Mouse (Mus musculus) cerebellum, adult 18-20 months (tissue): ENCODE data around the gene Fbxo33.
"Not testable (repeated sequence)": the region's sequence is repeated elsewhere in the genome, so short reads cannot be mapped to it uniquely, and the experiment has no call there.

Source experiments
- DNase-seq, 2 experiments: peaks; one replicate each; pipeline ENCODE4 v3.0.0; 2021

Fbxo33 gene

GRCm38 (mm10) chr12:59219325-59220225 lies at the start of gene Fbxo33:
TSS of gene Fbxo33 (minus strand) at chr12:59219725.
- peak; percentile 96 for DNase-seq

DNA sequence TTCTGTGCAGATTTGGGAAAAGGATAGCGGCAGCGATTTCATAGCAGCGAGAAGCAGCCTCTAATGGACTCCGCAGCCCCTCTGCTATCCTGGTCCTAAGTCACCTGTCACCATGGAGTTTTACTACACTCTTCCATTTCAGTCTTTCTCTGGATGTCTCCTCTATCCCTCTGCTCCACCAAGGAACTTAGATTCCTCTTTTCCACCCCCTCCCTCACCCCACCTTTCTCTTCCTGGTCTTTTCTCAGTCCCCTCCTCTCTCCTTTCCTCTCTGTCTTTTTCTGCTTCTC lies 46.4 kb upstream of the Fbxo33 start:
- DNase-seq, result no peak

DNA sequence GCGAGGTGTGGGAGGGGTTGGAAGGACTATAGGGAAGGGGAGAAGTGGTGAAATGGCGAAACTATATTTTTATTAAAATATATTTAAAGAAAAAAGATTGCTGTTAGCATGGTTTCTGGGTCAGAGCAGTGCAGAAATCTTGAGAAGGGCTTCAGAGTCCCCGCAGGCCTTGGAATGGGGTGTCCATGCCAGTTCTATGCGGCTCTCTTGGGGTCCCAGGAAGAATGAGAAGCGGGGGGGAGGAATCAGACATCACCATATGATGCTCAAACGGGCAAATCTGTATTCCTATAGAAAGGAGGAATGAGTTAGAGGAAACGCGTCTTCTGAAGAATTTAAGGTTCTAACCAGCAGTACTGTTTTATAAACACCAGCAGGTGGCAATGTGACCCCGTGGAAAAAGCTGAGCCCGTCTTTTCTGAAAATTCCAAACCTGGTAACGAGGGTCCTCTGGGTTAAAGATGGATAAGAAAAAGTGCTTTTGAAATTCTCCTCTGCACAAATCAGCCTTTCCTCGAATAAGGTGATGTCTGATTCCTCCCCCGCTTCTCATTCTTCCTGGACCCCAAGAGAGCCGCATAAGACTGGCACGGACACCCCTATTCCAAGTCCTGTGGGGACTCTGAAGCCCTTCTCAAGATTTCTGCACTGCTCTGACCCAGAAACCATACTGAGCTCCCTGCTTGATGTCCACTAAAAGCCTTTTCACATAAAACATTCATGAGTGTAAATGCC lies 45.8 kb upstream of the Fbxo33 start:
- DNase-seq, result peak; percentile 5 to 27

DNA sequence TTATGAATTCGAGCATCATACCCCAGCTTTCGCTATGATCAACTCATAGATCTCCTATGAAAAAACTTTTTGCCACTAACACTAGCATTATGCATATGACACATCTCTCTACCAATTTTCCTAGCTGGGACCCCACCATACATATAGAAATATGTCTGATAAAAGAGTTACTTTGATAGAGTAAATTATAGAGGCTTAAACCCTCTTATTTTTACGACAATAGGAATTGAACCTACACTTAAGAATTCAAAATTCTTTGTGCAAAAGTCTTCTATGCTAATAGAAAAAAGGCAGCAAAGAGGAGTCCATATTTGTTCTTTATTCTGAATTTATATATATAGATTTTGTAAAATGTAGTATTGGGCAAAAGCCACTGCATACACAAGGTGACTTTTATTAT lies 43.3 kb upstream of the Fbxo33 start:
- no peak for DNase-seq

DNA sequence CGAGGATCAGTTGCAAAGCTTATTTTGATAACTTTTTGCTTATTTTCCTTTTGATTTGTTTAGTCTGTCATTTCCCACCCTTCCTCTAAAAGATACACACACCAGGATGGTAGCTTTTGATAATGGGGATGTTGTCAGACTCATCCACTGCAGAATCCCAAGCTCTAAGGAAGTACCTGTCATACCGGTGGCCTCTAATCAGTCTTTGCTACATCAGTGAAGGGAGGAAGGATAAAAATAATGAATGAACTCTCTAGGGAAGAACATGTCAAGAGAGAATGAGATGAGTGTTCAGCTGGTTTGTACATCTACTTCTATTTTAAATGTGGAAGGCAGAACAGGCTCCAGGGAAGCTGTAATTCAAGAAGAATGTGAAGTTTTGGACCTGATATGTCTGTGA lies 41.3 kb upstream of the Fbxo33 start:
- no peak for DNase-seq

DNA sequence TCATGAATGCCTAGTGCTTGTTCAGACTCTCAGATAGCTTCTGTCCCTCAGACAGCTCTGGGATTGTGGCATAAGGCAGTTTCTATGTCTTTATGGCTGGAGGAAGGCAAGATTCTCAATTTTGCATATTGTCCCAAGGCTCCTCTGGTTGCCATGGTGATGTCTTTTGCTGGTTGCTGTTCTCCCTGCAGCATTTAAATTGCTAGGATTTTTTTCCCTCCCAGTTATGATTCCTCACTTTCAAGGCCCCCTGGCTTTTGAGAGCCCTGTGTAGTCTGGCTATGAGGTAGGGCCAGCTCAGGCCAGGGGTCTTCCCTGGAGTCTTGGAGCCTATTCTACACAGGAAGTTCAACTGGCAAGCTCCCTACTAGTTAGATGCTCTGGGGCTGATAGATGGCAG lies 40.8 kb upstream of the Fbxo33 start:
- no peak for DNase-seq

DNA sequence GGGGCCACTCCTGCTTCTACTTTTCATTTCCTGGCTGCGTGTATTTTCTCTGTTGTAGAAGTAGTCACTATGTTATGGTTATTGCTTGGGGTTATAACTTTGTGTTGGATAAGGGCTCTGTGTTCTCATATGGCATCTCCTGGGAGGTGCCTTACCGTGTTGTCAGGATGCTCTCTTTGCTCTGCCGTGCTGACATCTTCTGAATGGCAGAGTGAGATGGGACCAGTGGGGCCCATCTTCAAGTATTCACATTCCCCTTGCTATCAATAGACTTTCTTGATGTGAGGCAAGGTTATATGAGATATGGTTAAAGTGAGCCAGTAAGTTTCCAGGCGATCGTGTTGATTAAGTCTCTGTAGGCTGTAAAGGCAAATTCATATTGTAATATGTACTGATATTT lies 39.5 kb upstream of the Fbxo33 start:
- no peak for DNase-seq

DNA sequence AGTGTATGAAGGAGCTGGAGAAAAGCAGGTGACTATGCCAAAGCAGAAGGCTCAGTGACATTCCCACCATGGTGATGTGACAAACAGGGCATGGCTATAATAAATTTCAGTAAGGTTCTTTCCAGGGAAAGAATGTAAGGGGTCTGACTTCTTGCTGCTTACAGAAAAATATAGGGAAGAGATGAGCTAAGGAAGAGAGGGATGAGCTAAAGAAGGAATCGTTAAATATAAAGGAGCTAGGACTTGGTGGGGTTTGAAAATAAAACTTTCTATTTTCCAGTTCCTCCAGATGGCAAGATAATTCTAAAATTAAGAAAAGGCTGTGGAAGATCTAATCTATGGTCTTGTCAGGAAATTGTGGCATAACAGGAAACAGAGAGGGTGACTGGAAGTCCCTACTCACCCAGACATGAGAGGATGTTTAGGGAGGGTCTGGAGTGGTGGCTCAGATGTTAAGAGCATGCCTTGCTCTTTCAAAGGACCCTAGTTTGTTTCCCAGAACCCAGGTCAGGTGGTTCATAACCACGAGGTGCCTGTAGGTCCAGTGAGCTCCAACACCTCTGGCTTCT lies 30.8 kb upstream of the Fbxo33 start:
- DNase-seq, result no peak

DNA sequence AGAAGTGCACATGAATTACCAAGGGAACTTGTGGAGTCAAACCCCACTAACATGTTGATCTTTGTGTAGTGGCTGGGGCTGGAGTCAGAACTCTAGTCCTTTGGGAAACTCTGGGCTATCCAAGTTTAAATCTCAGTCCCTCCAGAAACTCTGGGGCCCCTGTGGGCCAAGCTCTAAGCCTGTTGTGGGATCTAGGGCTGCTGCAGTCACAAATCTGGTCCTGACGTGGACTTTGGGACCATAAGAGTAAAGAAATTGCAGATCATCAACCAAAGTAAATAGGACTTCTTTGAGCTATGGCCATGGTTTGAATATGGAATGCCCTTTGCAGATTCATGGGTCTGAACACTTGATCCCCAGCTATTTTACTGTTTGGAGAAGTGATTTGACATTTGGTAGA lies 29.4 kb upstream of the Fbxo33 start:
- no peak for DNase-seq

- not testable (repeated sequence) for DNase-seq
Observed at GRCm38 (mm10) chr12:59241031-59241430, 21.5 kb upstream of the Fbxo33 start.

DNA sequence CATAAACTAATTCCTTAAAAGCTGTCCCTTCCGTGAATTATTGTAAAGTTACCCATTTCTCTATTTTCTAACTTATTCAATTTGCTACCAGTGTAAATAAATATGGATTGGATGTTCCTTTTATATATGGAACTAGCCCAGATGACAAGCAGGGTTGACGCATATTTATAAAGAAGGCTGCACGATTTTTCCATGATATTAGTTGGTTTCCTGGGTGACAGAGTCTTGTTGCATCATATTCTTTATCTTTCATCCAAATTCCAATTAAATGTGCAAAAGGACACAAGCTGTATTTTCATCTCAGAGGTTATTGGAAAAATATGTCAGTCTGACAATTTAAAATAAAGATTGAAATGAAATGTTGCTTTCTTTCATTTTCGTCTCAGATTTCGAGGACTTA lies 18.9 kb upstream of the Fbxo33 start:
- no peak for DNase-seq

GRCm38 (mm10) chr12:59228401-59228800 lies 8.9 kb upstream of the Fbxo33 start:
- no peak for DNase-seq

DNA sequence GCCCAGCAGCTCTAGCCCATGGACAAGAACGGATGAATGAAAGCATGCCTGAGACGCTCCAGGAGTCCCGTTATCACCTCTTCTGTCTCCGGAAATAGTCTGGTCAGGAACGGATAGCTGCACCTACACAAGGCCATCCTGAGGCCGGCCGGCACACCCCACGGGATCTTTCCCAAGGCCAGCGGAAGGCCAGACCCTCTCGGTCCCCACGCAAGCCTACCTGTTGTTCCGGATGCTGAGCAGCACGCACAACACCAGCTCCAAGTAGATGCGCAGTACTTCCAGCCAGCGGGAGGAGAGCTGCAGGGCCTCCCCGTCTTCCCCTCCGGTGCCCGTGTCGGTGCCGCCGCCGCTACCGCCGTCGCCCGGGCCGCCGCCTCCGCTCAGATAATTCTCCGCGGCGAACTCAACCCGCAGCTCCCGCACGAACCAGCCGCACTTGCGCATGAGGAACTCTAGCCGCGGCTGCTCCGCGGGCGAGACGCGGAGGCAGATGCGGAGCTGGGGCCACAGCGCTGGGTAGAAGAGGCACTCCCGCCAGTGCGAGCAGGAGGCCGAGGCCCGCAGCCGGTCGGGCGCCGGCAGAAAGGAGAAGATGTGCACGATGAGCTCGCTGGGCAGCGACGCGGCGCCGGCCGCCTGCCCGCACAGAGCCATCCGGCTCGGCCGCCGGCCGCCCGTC lies 744 bp downstream of the Fbxo33 start:
- peak in 1 of 2 experiments; percentile 41 for DNase-seq

- DNase-seq, result no peak
Observed at GRCm38 (mm10) chr12:59217331-59217730, 2.2 kb downstream of the Fbxo33 start.

GRCm38 (mm10) chr12:59216676-59217266 lies 2.8 kb downstream of the Fbxo33 start:
- no peak for DNase-seq

- DNase-seq, result no peak
Observed at GRCm38 (mm10) chr12:59216176-59216575, 3.3 kb downstream of the Fbxo33 start.

GRCm38 (mm10) chr12:59207814-59208213 lies 11.7 kb downstream of the Fbxo33 start:
- DNase-seq, result no peak

GRCm38 (mm10) chr12:59207000-59207390 lies 12.5 kb downstream of the Fbxo33 start:
- DNase-seq, result no peak

DNA sequence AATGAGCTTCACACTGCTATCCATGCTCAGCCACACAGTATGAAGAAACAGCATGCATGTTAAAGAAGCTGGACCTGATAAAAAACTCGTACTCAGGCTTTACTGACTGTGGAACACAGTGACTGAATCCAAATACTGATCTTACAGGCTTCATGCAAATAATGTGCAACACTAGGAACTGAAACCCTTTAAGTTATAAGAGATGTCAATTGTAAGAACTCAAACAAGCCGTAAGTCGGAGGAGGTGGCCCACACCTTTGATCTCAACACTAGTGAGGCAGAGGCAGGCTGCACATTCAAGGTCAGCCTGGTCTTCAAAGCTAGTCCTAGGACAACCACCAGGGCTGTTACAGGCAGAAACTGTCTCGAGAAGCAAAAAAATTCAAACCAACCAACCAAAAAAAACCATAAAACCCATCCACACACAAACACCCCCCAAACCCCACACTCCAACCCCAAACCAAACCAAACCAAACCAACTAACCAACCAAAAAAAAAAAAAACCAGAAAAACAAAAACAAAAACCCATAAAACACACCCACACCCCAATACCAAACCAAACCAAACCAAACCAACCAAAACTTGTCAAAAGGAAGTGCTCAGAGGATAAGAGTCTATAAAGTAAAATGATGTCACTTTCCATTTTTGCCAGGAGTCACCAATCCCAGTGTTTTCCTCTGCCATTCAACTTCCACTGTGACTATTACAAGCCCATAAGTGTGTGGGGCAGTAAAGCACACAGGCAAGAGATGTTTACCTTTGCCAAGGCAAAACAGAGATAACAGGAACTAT lies 13.1 kb downstream of the Fbxo33 start:
- no peak for DNase-seq

- no peak for DNase-seq
Observed at GRCm38 (mm10) chr12:59205571-59205970, 14.0 kb downstream of the Fbxo33 start.

- no peak for DNase-seq
Observed at GRCm38 (mm10) chr12:59199361-59199760, 20.2 kb downstream of the Fbxo33 start.

DNA sequence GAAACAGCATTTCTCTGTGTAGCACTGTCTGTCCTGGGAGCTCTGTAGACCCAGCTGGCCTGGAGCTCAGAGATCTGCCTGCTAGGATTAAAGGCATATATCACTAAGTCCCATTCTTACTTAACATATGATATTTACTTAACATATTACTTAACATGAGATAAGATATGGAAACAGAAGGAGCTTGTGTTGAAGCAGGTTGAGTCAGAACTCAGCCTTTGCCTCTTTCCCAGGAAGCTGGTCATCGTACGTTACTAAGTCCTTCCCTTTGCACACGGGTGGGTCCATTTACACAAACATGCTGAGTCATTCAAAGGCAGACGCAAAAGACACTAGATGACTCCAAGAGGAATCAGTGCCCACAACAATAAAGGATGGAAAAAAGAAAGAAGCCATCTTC lies 20.8 kb downstream of the Fbxo33 start:
- DNase-seq, result no peak
